Mouse (Mus musculus): ENCODE data around the gene Prl3d1.
"Not testable (repeated sequence)": the region's sequence is repeated elsewhere in the genome, so short reads cannot be mapped to it uniquely, and the experiment has no call there.

The Prl3d1 gene

GRCm38 (mm10) chr13:27093890-27094289 is at the start of gene Prl3d1:
TSS of gene Prl3d1 (plus strand) at chr13:27094190.
- not testable (repeated sequence) for DNase-seq

- DNase-seq, result no peak
Measured at GRCm38 (mm10) chr13:27057270-27057669, 36.7 kb upstream of the Prl3d1 start, which contains the start of gene Prl. TSS of gene Prl (plus strand) at chr13:27057570.

GRCm38 (mm10) chr13:27059177-27059576 is 34.8 kb upstream of the Prl3d1 start:
- DNase-seq, result no peak

GRCm38 (mm10) chr13:27121398-27121797 is 27.4 kb downstream of the Prl3d1 start, which contains the start of gene Prl3d2:
TSS of gene Prl3d2 (plus strand) at chr13:27121698.
- not testable (repeated sequence) for DNase-seq

- no peak for DNase-seq
Measured at GRCm38 (mm10) chr13:27148264-27148663, 54.3 kb downstream of the Prl3d1 start.
